ENCODE assay signal across 8 mouse cellular contexts in genomic region chr4:40677132-40677531, GRCm38 (mm10). TPM values are rescaled to one million over a fixed set of nuclear protein-coding genes. Genes with fewer than 3 reads are reported as not detected.
DNase-seq lines count a peak whose midpoint lies in the region; ATAC-seq and TF ChIP-seq lines count a peak whose summit lies in the region.

No protein-coding gene starts in this region.

- H3K27me3 ChIP-seq in heart, embryonic 16.5 days (ENCODE audit: control insufficient read depth, insufficient read depth, low read length) = no peaks in the 10 kb centered on the region
- H3K27me3 ChIP-seq in heart, embryonic 10.5 days (ENCODE audit: insufficient read depth, poor library complexity, severe bottlenecking) = no peaks in the 10 kb centered on the region
- no peaks in the 10 kb centered on the region for H3K27me3 ChIP-seq in ES-Bruce4 (ENCODE audit: control insufficient read depth, insufficient read depth, low read length, poor library complexity, severe bottlenecking)

- peak overlapping the region; percentile 28; the same call in 1 of the 2 replicates for H3K4me2 ChIP-seq in heart, embryonic 16.5 days (ENCODE audit: low read depth, low read length)

- no peak overlapping the region for H3K4me3 ChIP-seq in heart, embryonic 16.5 days (ENCODE audit: low read length)
- H3K4me3 ChIP-seq in heart, embryonic 10.5 days = no peak overlapping the region; the same call in 1 of the 2 replicates
- H3K4me3 ChIP-seq in ES-Bruce4 (ENCODE audit: low read depth, low read length) = no peak overlapping the region

- WGBS in heart, embryonic 16.5 days = 35% methylated on average over 5 of the region's 5 CpGs
- 33% methylated on average over 5 of the region's 5 CpGs for WGBS in heart, embryonic 10.5 days

- DNase-seq in heart, embryonic 10.5 days (ENCODE audit: low spot score) = no peak
- peak; percentile 41 for DNase-seq in embryo, embryonic 11 days
- DNase-seq in left cerebral cortex, postnatal 4 days = peak; percentile 32
- DNase-seq in right cerebral cortex, postnatal 25 days = peak; percentile 31
- no peak for DNase-seq in adipocyte (ENCODE audit: low spot score)

- no peaks in the 10 kb centered on the region for H3K9me3 ChIP-seq in heart, embryonic 16.5 days (replicated peaks; ENCODE audit: control insufficient read depth, low read length)
- H3K9me3 ChIP-seq in heart, embryonic 10.5 days = no peaks in the 10 kb centered on the region
- no peaks in the 10 kb centered on the region for H3K9me3 ChIP-seq in ES-Bruce4 (replicated peaks; ENCODE audit: control insufficient read depth, insufficient read depth, low read length, poor library complexity, severe bottlenecking)

- no peak for TF ChIP-seq EP300 in ES-Bruce4 (IDR thresholded peaks at IDR 0.05; ENCODE audit: insufficient read depth, low read depth, low read length)

- H3K9ac ChIP-seq in heart, embryonic 16.5 days (ENCODE audit: low read length) = no peak overlapping the region
- no peak overlapping the region for H3K9ac ChIP-seq in ES-Bruce4 (ENCODE audit: low read depth, poor library complexity, severe bottlenecking)

- TF ChIP-seq CTCF in ES-Bruce4 (IDR thresholded peaks at IDR 0.05; ENCODE audit: low read depth, low read length) = peak; percentile 67

- ATAC-seq in heart, embryonic 16.5 days (replicated peaks; ENCODE audit: extremely low read depth, insufficient read depth, low FRiP score) = 0 out of 2 replicates have a peak, but pooled peaks have one; percentile 45
- no peak for ATAC-seq in inflammation-experienced regulatory T-cells, adult 6 months

- H3K36me3 ChIP-seq in heart, embryonic 16.5 days (ENCODE audit: control insufficient read depth, insufficient read depth) = no peaks in the 10 kb centered on the region
- H3K36me3 ChIP-seq in heart, embryonic 10.5 days = no peaks in the 10 kb centered on the region
- H3K36me3 ChIP-seq in ES-Bruce4 (ENCODE audit: control insufficient read depth, insufficient read depth, low read length, poor library complexity, severe bottlenecking) = no peaks in the 10 kb centered on the region

- H3K27ac ChIP-seq in heart, embryonic 16.5 days (ENCODE audit: low read length) = no peak overlapping the region
- H3K27ac ChIP-seq in heart, embryonic 10.5 days = no peak overlapping the region
- no peak overlapping the region for H3K27ac ChIP-seq in ES-Bruce4 (ENCODE audit: insufficient read depth, low read length)

- peaks cover 6% of the 10 kb centered on the region for H3K4me1 ChIP-seq in heart, embryonic 16.5 days (ENCODE audit: control insufficient read depth, insufficient read depth, low read length)
- peaks cover 11% of the 10 kb centered on the region; the same call in 1 of the 2 replicates for H3K4me1 ChIP-seq in heart, embryonic 10.5 days
- H3K4me1 ChIP-seq in ES-Bruce4 (ENCODE audit: control insufficient read depth, insufficient read depth, low read length) = no peaks in the 10 kb centered on the region

- intact Hi-C loops in left cerebral cortex, postnatal 4 days (cut with DNase I) = no loop called here

- TF ChIP-seq POLR2A in ES-Bruce4 (IDR thresholded peaks at IDR 0.05; ENCODE audit: insufficient read depth, low read length) = no peak

RNA-seq across cellular contexts. Expression of gene Aptx, which starts 25.9 kb away (rescaled TPM):
- polyA plus RNA-seq in heart, embryonic 16.5 days (2015; fragmentation: Nextera tagmentation; extraction: Ambion mirVana) = 29.1 and 31.5 TPM in 2 replicates
- 29.4 and 32.2 TPM in 2 replicates for polyA plus RNA-seq in heart, embryonic 10.5 days (2016; fragmentation: Nextera tagmentation; extraction: Ambion mirVana)
- polyA plus RNA-seq in ES-Bruce4 (2011; ENCODE audit: insufficient read depth, insufficient read length, low read depth, missing spikeins) = 22.3 and 22.9 TPM in 2 replicates
- 10 to 100 TPM; 34.9 to 36.8 TPM for total RNA-seq in left cerebral cortex, postnatal 4 days (2021)
- polyA plus RNA-seq in inflammation-experienced regulatory T-cells, adult 6 months (2017; shearing (Covaris generic)) = 10 to 100 TPM; 28.8 to 46.4 (median 43.7) TPM

RNA-seq across cellular contexts. Expression of gene Dnaja1, which starts 44.8 kb away (rescaled TPM):
- 238 and 262 TPM in 2 replicates for polyA plus RNA-seq in heart, embryonic 16.5 days (2015; fragmentation: Nextera tagmentation; extraction: Ambion mirVana)
- 332 and 445 TPM in 2 replicates for polyA plus RNA-seq in heart, embryonic 10.5 days (2016; fragmentation: Nextera tagmentation; extraction: Ambion mirVana)
- polyA plus RNA-seq in ES-Bruce4 (2011; ENCODE audit: insufficient read depth, insufficient read length, low read depth, missing spikeins) = 358 and 376 TPM in 2 replicates
- total RNA-seq in left cerebral cortex, postnatal 4 days (2021) = 100 to 1,000 TPM; 362 to 369 TPM
- 100 to 1,000 TPM; 482 to 526 (median 512) TPM for polyA plus RNA-seq in inflammation-experienced regulatory T-cells, adult 6 months (2017; shearing (Covaris generic))

Comparison
In these comparisons a context has a peak if more than half of its experiments do, and no peak if none do; other contexts are left out.
1. DNase-seq: peak in embryo, embryonic 11 days (single experiment), left cerebral cortex, postnatal 4 days (single experiment) and right cerebral cortex, postnatal 25 days (single experiment); none in heart, embryonic 10.5 days (single experiment) and adipocyte (single experiment).